Mouse (Mus musculus): ENCODE data around the gene H2-Ke6.

- TF ChIP-seq CTCF (IDR thresholded peaks at IDR 0.05; ENCODE audit: insufficient read depth, low read depth, low read length) (peak; percentile 75), POLR2A (IDR thresholded peaks at IDR 0.05; ENCODE audit: insufficient read depth, low read depth, low read length) (no peak)
These were observed 6.2 kb upstream of the H2-Ke6 start for GRCm38 (mm10) chr17:34034064-34034463.
